ENCODE assay signal across 17 mouse cellular contexts in the genomic region with DNA sequence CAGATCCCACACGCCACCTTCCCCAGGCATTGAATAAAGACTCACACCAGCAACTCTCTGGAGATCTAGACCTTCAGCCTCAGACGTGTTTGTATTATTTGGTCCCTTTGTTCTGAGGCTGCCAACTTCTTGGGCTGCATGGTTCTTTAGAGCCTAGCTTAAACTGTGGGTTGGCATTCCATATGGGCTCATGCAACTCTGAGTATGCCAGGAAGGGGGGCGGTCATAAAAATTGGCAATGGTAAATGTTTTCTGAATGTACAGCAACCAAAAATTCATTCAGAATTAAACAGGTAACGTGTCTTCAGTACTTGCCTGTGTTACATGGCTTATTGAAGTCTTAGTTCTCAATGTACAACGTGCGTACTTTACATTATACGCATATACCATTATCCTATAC.
"Had no signal": no experiment of that assay in that cellular context is flagged by ENCODE, and none has a peak within 500 bp of the region (broad histone marks: within the 10 kb centered on the region; RNA-seq: fewer than 3 reads in every experiment).

No protein-coding gene starts in this region.

- DNase-seq: gastrocnemius, adult 2 months; gastrocnemius, postnatal 10 days; gastrocnemius, postnatal 25 days; heart, adult 2 months; heart, postnatal 14 days; heart, postnatal 4 days; kidney, adult 2 months; kidney, adult 9 months; kidney, postnatal 14 days; kidney, postnatal 36 days; layer of hippocampus, postnatal 36 days; left cerebral cortex, postnatal 4 days had no signal

- ATAC-seq: hindbrain, embryonic 16.5 days; inflammation-experienced regulatory T-cells, adult 6 months; intestine, embryonic 15.5 days; intestine, postnatal 0 days; liver, embryonic 12.5 days had no signal
